In the genomic region with DNA sequence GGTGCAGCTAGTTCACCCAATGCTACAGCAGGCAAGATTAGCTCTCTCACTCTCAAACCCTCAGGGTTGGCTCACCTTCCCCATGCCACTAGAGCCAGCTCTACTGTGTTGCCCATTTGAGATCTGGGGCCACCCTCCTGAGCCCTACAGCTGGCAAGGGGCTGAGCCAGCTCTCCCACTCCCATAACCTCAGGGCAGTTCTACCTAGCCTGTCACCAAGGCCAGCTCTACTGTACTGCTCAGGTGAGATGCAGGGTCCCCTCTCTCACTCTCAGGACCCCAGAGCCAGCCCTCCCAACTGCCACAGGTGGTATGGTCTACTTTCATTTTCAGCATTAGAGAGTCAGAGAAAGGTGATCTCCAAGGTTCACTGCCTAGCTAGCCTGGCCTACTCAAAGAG, we compare ENCODE assay signal across 17 mouse cellular contexts.
"Had no signal": no experiment of that assay in that cellular context is flagged by ENCODE, and none has a peak within 500 bp of the region (broad histone marks: within the 10 kb centered on the region; RNA-seq: fewer than 3 reads in every experiment).

No protein-coding gene starts in this region.

- DNase-seq: kidney, adult 2 months; layer of hippocampus, adult 9-11 months; liver, postnatal 0 days; lung, embryonic 14.5 days; thymus, adult 18-20 months; thymus, postnatal 36 days had no signal

- H3K9me3 ChIP-seq: limb, embryonic 15.5 days; midbrain, embryonic 15.5 days; neural tube, embryonic 13.5 days had no signal

- H3K4me1 ChIP-seq: limb, embryonic 15.5 days; midbrain, embryonic 15.5 days; neural tube, embryonic 13.5 days had no signal

- H3K36me3 ChIP-seq: limb, embryonic 15.5 days; midbrain, embryonic 15.5 days; neural tube, embryonic 13.5 days had no signal

- H3K4me3 ChIP-seq: layer of hippocampus, adult 2 months; limb, embryonic 15.5 days; midbrain, embryonic 15.5 days; myocyte; neural tube, embryonic 13.5 days had no signal

- H3K9ac ChIP-seq: limb, embryonic 15.5 days; liver, embryonic 14.5 days; liver, postnatal 0 days; lung, embryonic 14.5 days; midbrain, embryonic 15.5 days; neural tube, embryonic 13.5 days had no signal

- H3K27ac ChIP-seq: kidney, postnatal 0 days; layer of hippocampus, adult 2 months; limb, embryonic 15.5 days; liver, embryonic 14.5 days; macrophage; midbrain, embryonic 15.5 days; neural tube, embryonic 13.5 days had no signal

- H3K27me3 ChIP-seq: limb, embryonic 15.5 days; midbrain, embryonic 15.5 days; neural tube, embryonic 13.5 days had no signal

- H3K4me2 ChIP-seq: limb, embryonic 15.5 days; liver, embryonic 11.5 days; lung, embryonic 14.5 days; midbrain, embryonic 15.5 days; neural tube, embryonic 13.5 days had no signal

- ATAC-seq: intestine, embryonic 16.5 days; liver, postnatal 0 days; lung, postnatal 0 days; midbrain, embryonic 15.5 days had no signal
